Mouse (Mus musculus): ENCODE data around the gene Btbd9.
"Not testable (repeated sequence)": the region's sequence is repeated elsewhere in the genome, so short reads cannot be mapped to it uniquely, and the experiment has no call there.

The Btbd9 gene

DNA sequence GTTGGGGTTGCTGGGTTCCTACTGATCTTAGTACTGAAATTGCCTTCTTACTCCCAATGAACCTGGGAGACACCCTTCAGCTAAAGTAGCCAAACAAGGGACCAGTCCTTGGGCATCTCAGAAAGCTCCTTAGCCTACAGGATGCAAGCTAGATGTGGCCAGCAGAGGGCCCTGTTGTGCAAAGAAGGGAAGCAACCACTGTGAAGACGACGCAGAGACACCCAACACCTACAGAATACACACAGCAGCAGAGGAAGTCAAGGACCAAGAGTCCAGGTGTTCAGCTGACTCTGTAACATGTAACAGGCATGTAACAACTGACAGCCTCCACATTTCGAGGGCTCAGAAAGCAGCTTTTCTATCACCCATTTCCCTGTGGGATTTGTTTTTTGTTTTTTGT lies 16.8 kb downstream of the Btbd9 start:
- in situ Hi-C loops (cut with MboI; ENCODE audit: low sequenced_read_pairs) = no loop called here

DNA sequence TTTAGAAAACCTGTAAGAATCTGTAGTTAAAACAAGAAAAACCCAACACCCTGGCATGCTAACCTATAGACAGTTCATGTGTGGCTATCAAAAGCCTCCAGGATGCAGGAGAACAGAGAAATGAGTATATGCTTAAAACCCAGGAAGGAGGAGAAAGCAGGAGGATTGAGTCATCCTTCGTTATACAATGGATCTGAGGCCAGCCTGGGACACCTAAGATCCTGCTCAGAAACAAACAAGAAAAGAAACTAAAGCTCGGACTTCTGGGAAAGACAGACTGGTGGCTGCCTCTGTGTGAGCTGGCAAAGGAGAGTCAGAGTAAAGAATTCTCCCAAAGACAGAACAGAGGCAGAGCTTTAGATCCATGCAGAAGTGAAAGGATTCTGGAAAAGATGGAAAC lies 17.7 kb downstream of the Btbd9 start:
- in situ Hi-C loops (cut with MboI; ENCODE audit: low sequenced_read_pairs) = no loop called here

DNA sequence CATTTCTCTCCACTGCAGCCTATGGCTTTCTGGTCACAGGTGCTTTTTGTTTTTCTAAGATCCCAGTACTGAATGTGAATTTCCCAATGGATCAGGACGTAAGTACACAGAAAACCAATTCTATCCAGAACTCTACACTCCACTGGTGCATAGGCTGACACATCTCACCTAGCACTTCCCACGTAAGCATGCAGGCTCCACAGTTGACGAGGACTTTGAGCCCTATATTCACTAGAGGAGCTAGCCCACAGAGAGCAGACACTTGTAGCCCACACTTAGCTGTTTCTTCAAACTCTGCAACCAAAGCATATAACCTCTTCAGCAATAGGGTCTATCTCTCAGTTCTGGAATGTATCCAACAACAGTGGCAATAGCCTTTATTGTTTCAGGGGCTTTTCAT lies 19.8 kb downstream of the Btbd9 start:
- in situ Hi-C loops (cut with MboI; ENCODE audit: low sequenced_read_pairs) = no loop called here

DNA sequence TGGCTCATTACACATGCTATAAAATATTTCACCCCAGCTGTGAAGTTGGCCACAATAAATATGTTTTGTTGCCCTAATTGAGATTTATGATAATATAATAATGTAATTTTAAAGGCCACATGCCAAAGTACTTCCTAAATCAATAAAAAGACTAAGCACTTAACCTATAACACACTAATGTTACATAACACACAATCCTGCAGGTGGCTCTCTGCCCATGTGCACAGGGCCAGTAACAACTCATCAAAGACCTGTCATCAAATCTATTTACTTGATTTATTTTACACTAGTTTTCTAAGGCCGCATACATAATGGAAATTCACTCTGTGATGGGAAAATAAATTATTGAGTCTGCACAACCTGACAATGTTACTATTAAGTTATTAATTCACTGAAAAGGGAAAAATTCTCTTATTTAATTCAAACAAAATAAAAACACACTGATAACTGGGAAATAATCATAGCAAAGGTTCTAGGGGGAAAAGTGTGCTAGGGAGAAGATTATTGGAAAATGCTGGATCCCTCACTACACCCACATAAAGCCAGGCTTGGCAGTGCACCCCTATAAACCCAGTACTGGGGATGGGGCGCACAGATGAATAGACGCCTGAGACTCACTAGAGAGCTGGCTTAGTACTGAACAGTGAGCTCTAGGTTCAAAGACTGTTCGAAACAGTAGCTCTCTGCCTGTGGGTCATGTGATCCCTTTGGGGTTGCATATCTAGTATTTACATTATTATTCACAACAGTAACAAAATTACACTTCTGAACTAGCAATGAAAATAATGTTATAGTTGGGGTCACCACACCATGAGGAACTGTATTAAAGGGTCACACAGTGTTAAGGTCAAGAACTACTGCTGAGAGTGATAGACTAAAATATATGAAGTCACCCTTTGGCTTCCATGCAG lies 23.0 kb downstream of the Btbd9 start:
- in situ Hi-C loops (cut with MboI; ENCODE audit: low sequenced_read_pairs) = no loop called here

DNA sequence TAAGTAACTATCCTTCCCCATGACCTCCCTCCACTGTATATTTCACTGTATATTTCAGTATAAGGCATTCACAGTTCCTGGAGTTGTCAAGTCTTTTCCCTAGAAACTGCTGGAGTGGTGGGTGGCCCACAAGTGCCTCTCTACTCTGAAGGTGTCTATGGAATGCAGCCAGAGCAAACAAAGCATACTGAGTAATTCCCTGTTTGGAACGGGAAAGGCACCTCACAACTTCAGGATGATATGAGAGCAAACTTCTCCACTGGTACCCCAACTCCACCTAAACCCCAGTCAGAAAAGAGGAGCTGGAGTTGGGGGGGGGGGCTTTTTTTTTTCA lies 25.5 kb downstream of the Btbd9 start:
- in situ Hi-C loops (cut with MboI; ENCODE audit: low sequenced_read_pairs) = no loop called here

DNA sequence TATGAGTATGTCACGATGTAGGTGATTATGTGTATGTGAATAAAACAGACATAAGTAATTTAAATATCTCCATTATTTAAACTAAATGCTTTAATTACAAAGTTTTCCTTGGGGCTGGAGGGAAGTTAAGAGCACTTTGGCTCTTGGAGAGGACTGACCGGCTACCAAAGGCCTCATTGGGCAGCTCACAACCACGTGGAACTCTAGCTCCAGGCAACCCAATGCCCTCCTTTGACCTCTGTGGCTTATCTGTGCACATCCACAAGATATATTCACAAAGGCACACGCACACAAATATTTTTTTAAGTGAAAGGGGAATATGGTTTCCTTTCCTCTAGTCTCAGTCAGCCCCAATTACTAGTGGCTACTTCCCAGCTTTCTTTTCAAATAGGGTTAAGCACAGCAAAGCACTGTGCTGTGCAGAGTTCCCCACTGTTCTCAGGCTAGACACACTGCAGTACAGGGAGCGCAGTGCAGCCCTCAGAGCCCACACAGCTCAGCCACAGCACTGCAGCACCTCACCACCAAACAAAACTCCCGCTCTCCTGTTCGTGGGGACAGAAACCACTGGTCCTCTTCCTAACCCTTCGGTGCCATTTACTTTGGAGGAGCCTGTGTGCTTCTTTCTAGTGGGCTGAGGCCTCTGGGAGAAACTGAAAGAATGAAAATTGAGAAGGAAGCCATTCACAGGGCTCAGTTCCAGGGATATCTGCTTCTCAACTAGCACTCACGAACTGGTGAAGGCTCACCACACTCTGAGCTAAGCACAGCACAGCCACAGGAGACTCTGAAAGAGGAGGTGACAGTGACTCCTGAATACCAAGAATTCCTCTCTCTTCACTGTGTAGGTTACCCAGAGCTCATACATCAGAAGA lies 26.2 kb downstream of the Btbd9 start:
- in situ Hi-C loops (cut with MboI; ENCODE audit: low sequenced_read_pairs) = no loop called here

DNA sequence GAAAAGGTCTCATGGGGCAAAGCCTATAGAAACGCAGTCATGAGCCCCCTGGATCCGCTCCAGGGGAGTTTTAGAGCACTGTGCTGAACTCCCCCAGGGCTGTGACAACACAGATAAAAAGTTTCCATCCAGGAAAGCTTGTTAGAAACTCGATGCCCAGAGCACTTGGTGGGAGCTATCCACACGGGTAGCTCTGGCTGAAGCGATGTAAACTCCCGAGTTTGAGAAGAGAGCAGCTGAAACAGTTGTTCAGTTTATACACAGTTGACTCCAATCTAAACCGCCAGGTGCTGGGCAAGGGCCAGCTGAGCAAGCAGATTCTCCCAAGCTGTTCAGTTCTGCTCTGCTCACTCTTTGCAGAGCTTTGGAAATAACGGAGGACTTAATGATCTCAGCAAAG lies 37.2 kb downstream of the Btbd9 start:
- in situ Hi-C loops (cut with MboI; ENCODE audit: low sequenced_read_pairs) = no loop called here

DNA sequence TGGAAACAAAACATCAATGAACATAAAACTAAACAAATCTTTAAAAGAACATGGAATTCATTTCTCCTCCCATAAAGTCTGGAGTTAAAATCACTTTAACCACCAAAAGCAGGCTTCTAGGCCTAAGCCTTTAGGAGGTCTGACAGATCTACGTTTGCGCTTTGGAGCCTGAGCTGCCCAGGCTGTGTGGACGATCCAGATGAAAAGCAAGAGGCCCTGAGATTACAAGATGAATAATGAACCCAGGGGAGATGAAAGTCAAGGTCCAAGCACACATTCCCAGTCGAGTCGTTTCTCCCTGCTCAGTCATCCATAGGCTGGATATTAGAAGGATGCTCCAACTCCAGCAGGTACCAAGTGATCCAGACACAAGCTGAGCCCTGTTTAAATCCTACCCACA lies 39.6 kb downstream of the Btbd9 start:
- in situ Hi-C loops (cut with MboI; ENCODE audit: low sequenced_read_pairs) = no loop called here

DNA sequence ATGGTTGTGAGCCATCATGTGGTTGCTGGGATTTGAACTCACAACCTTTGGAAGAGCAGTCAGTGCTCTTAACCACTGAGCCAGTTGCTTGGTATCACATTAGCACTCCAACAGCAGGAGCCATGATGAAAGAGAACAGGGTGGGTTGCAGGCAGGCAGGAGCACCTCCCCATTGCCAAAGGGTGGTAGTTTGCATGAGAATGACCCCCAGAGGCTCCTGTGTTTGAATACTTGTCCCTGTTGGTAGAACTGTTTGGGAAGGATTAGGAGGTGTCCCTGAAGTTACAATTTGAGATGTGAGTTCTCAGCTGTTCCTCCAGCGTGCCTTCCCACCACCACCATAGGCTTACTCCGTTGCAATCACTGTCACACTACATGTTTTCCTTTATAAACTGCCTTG lies 43.2 kb downstream of the Btbd9 start:
- in situ Hi-C loops (cut with MboI; ENCODE audit: low sequenced_read_pairs) = no loop called here

DNA sequence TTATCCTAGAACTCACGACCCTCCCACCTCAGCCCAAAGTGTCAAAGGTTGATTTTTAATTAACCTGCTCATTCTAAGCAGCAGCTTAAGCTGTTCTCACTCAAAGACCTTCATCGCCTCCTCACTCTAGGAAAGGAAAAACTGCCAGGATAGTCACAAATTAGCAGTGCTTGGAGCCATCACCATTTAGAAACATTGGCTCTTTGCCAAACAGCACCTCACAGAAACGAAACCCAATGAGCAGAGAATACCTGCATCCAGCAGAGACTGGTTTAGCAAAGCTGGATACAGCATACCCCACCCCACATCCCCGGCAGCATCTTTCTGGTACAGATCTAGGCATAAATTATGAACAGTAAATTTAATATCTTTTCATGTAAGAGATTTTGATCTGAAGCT lies 45.7 kb downstream of the Btbd9 start:
- in situ Hi-C loops (cut with MboI; ENCODE audit: low sequenced_read_pairs) = no loop called here

DNA sequence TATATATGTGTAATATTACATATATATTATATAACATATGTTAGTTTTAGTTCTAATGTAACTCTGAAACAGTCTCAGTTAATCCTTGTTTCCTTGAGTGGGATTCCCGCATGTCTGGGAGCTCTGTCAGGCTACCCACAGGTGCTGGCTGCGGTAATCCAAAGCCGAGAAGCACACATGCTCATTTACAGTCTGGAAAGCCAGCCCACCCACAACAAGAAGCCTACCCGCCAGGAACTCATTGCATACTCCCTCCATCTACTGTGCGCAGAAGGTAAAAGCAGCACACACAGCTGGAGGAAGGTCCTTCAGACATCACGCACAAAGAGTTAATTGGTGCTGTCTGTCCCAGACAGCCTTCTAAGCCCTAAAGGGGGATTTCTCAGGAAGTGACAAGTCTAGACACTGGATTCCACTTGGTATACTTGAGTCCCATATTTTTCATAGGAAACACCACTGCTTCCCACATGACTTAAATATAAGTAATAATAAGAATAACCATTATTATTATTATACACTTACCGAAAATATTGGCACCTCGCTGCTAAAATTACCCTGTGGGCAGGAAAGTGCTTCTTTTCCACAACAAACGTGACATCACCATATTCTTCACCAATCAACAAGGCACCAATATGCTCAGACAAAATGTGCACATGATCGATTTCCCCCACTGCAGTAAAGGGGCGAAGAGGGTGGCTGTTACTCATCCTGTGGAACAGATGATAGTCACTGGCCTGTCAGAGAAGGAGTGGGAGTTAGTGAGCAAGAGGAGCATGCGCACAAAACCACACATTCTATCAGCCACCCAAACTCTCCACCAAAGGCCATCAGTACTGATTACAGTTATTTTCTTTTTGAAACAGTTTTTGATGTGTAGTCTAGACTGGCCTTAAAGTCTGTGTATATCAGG lies 46.4 kb downstream of the Btbd9 start:
- in situ Hi-C loops (cut with MboI; ENCODE audit: low sequenced_read_pairs) = no loop called here

DNA sequence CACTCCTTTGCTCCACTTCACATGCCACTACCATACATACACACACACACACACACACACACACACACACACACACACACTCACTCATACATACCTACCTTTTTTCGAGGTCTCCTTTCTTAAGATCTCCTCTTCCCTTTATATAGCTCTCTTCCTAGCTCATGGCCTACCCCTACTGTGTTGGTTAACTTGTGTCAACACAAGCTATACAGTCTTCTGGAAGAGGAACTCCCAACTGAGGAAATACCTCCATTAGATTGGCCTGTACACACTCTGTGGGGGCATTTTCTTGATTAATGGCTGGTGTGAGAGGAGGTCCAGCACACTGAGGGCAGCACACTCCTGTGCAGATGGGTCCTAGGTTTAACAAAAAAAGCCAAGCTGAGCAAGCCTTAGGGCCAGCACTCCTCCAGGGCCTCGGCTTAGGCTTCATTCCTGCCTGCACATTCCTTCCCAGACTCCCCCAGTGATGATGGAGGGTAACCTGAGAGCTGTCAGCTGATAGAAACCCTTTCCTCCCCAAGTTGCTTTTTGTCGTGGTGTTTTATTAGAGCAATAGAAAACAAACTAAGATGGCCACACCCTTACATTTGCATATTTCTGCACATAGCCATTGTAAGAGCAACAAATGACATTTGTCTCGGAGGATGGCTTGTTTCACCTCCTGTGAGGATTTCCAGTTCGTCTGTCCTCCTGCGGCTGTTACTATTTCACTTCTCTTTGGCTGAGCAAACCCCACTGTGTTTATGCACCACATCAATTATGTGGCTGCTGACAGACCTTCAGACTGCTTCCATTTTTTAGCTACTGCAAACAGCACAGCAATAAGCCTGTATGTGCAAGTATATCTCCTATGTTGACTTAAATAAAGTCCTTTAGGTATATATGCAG lies 50.6 kb downstream of the Btbd9 start:
- in situ Hi-C loops (cut with MboI; ENCODE audit: low sequenced_read_pairs) = no loop called here

DNA sequence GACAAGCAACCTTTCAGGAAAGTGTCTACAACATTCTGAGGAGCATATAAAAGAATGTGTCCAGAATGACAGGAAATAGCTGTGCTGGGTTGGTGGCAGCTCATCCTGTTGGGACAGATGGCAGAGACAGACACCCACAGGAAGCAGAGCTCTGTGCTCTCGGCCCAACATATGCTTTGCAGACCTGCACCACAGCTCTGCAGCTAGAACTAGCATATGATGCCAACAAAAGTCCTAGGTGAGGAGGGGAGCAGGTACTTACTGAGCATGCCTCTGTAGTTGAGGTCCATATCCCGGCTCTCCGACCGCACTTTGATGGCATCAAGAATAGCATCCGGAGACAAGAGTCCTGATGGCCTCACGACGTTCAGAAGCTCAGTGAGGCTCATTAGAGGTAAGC lies 51.8 kb downstream of the Btbd9 start:
- in situ Hi-C loops (cut with MboI; ENCODE audit: low sequenced_read_pairs) = no loop called here

DNA sequence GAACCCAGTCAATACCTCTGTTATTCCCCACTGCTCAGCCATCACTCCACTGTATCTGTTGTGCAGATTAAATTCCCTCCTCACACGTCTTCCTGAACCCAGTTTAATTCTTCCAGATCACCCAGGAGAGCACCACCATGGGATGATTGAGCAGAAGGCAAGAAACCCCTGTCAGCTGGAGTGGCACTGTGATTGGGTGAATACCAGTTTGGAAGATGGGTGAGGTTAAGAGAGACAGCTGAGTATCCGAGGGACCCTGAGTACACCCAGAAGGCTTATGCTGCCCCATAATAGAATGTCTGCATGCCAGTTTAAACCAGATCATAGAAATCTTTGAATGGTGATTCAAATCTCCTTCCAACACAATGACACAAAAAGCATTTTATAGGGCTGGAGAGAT lies 52.5 kb downstream of the Btbd9 start:
- in situ Hi-C loops (cut with MboI; ENCODE audit: low sequenced_read_pairs) = no loop called here

DNA sequence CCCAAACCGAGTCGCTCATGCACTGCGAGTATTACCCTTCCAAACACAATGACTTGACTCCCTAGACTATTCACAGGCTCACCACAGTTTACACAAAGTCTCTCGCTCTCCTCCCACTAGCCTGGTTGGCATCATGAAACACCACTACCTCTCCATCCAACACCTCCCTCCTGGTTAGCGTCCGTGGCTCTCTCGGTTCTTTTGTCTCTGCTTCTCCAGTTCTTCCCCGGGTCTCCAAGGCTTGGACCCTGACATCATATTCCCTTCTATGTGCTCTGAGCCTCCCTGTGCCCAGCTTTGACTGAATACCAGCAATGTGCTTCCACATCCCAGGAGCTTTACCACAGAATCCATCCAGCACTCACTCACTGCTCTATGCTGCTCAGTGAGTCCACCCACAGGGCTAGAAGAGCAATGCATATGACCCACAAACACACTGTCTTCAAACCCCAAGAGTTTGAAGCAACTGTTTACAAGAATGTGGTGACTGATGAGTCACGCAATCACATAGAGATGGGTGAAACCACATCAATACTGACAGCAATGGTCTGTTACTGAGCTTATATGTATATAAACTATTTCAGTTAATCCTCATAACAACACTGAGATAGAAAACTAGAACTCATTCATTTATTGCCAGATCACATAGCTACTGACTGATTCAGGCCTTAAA lies 53.7 kb downstream of the Btbd9 start:
- in situ Hi-C loops (cut with MboI; ENCODE audit: low sequenced_read_pairs) = no loop called here

DNA sequence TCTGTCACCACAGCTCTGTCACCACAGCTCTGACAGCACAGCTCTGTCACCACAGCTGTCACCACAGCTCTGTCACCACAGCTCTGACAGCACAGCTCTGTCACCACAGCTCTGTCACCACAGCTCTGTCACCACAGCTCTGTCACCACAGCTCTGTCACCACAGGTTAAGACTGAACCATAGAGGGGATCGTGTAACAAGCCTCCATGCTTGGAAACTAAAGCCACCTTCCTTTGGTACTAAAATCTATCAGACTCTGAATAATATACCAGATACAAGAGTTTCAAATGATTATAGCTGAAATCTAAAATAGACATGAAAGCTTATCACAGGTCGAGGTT lies 57.1 kb downstream of the Btbd9 start:
- in situ Hi-C loops (cut with MboI; ENCODE audit: low sequenced_read_pairs) = not testable (repeated sequence)

DNA sequence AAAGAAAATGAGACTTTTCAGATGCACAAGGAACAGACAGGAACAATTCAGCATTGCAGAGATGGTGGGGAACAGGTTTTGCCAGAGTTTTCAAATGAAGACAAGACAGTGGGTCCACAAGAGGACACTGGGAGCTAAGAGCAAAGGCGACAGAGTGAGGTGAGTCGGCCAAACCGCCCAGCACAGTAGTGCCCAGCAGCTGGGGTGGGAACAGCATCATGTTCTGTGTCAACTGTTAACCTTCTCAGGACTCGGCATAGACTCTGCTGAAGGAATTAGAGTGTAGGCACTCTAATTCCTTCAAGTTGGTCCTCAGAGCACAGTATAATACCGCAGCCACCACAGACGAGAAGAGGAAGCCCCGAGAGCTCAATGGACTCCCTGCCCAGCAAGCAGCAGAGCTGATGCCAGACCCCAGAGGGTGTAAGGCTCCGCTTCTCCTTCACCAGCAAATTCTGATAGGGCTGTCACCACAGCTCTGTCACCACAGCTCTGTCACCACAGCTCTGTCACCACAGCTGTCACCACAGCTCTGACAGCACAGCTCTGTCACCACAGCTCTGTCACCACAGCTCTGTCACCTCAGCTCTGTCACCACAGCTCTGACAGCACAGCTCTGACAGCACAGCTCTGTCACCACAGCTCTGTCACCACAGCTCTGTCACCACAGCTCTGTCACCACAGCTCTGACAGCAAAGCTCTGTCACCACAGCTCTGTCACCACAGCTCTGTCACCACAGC lies 57.7 kb downstream of the Btbd9 start:
- in situ Hi-C loops (cut with MboI; ENCODE audit: low sequenced_read_pairs) = no loop called here

DNA sequence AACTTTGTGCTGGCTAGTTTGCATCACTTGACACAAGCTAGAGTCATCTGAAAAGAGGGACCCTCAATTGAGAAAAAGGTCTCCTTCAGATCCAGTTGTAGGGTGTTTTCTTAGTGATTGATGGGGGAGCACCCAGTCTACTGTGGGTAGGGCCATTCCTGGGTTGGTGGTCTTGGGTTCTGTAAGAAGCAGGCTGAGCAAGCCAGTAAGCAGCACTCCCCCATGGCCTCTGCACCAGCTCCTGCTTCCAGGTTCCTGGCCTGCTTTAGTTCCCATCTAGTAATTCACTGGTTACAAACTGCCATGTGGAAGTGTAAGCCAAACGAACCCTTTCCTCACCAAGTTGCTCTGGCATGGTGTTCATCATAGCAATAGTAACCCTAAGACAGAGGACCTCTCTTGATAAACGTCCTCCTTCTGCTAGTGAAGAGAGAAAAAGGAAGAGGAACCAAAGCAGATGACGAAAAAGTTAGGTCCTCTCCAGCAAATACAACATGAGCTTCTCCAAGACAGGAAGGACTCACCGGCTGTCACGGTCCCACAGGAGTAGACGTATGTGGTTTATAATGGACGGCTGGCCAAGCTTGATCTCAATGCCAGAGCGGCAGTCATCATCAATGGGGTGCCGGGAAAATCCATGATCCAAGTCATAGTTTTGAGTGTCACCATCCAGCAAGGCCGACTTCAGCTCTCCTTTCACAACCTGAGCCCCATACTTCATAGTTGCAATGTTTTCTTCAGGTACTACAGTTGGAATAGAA lies 59.5 kb downstream of the Btbd9 start:
- in situ Hi-C loops (cut with MboI; ENCODE audit: low sequenced_read_pairs) = no loop called here

Measured in CH12F3 (cell line).